Mouse (Mus musculus) neural tube, embryonic 11.5 days (tissue): ENCODE results near the gene Tcf20. TPM values are rescaled to one million over a fixed set of nuclear protein-coding genes. Genes with fewer than 3 reads are reported as not detected.

Experiments
- ATAC-seq: fragments of 200-750 bp; cut with Nextera tagmentation; 2 replicates; pipeline ENCODE4 v1.8.0; 2017; ENCODE audit warnings: moderate number of reproducible peaks, mild to moderate bottlenecking, moderate TSS enrichment, moderate library complexity; ENCODE audit not compliant: insufficient read depth, low FRiP score, low TSS enrichment
- DNase-seq: peaks from one replicate; pipeline ENCODE4 v3.0.0-alpha.2; 2015; ENCODE audit warnings: low spot score
- H3K27ac ChIP-seq: fragments of 300-500 bp; sonication (generic); 2 replicates; pipeline ENCODE4 v1.5.1; 2014; ENCODE audit warnings: low read depth, mild to moderate bottlenecking, low read length
- H3K27me3 ChIP-seq: fragments of 300-500 bp; sonication (generic); 2 replicates; pipeline ENCODE4 v1.6.1; 2014; ENCODE audit warnings: mild to moderate bottlenecking, low read length, mixed read lengths; ENCODE audit not compliant: control insufficient read depth, insufficient read depth
- H3K36me3 ChIP-seq: fragments of 300-500 bp; sonication (generic); 2 replicates; pipeline ENCODE4 v1.6.1; 2014; ENCODE audit warnings: mild to moderate bottlenecking, low read length, moderate library complexity, mixed read lengths; ENCODE audit not compliant: control insufficient read depth, insufficient read depth
- H3K4me1 ChIP-seq: fragments of 300-500 bp; sonication (generic); 2 replicates; pipeline ENCODE4 v1.6.1; 2014; ENCODE audit warnings: low read length, mixed read lengths; ENCODE audit not compliant: control insufficient read depth, insufficient read depth
- H3K4me2 ChIP-seq: fragments of 300-500 bp; sonication (generic); 2 replicates; pipeline ENCODE4 v1.6.1; 2014; ENCODE audit warnings: low read depth, mild to moderate bottlenecking, moderate library complexity
- H3K4me3 ChIP-seq: fragments of 300-500 bp; sonication (generic); 2 replicates; pipeline ENCODE4 v1.5.1; 2014; ENCODE audit warnings: low read depth, low read length
- H3K9ac ChIP-seq: fragments of 300-500 bp; sonication (generic); 2 replicates; pipeline ENCODE4 v1.6.1; 2014; ENCODE audit warnings: mild to moderate bottlenecking, low read length
- H3K9me3 ChIP-seq: fragments of 300-500 bp; sonication (generic); 2 replicates; pipeline ENCODE4 v1.6.1; 2016; ENCODE audit warnings: low read length; ENCODE audit not compliant: control insufficient read depth
- WGBS: fragments of 180-500 bp; shearing (Covaris S2); extraction: QIAGEN DNeasy Blood & Tissue Kit; methylation state at CpG from one replicate; pipeline ENCODE4 v1.1.7; 2014; 5-methylcytosine and 5-hydroxymethylcytosine counted together
- polyA plus RNA-seq: library from polyadenylated mRNA; unstranded; fragments of >200 nt; fragmentation: Nextera tagmentation; extraction: Ambion mirVana; gene quantifications from 2 replicates; pipeline ENCODE4 v1.2.1, GENCODE M21; 2014

Gene Tcf20
- polyA plus RNA-seq, 1 experiment from 2014 or later = 12.4 TPM

GRCm38 (mm10) chr15:82899676-82900301 lies 87.9 kb downstream of the Tcf20 start:
- ATAC-seq = peak; percentile 93
- peak overlapping the region; percentile 96 for H3K27ac ChIP-seq
- DNase-seq = peak; percentile 88
- WGBS = 1% methylated on average over 33 of the region's 56 CpGs
- peaks cover 43% of the 10 kb centered on the region for H3K4me1 ChIP-seq
- no peaks in the 10 kb centered on the region for H3K36me3 ChIP-seq
- peak overlapping the region; percentile 96 for H3K4me2 ChIP-seq
- H3K9me3 ChIP-seq = no peaks in the 10 kb centered on the region
- H3K4me3 ChIP-seq = peak overlapping the region; percentile 98
- no peaks in the 10 kb centered on the region for H3K27me3 ChIP-seq
- H3K9ac ChIP-seq = peak overlapping the region; percentile 95

DNA sequence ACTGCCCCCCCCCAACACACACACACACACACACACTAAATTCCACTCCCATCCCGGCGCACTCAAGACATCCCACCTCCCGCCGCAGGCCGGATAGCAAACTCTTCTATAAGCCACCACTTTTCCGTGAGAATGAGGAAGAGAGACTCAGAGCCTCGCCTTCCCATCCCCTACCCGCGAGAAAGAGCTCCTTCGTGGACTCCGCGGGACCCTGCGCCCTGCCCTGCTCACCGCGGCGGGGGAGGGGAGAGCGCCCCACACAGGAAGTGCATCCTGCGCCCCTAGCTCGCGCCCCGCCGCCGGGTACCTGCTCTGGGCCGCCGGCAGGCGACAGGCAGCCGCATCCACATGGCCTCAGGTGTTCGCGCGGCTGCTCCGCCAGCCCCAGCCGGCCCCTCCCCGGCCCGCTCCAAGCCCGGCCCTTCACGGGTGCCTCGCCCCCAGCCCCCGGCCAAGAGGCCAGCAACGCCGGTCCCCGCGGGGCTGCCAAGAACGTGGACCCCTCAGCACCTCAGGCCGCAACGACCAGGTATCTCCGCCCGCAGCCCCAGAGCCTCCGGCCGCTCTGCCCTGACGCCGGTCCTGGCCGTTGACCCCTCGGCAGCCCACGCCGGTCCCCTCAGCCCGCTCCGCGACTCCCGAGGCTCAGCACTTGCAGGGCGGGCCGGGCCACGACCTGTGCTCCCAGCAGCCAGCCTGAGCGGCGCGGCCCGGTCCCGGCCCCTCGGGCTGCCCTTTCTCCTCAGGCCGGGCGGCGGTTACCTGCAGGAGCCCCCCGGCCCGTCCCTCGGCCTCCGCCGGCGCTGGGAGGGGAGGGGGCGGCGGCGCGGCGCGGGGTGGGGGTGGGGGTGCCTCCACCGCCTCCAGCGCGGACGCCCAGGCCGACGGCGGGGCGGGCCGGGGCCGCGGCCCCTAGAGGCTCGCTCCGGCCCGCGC lies 88.7 kb downstream of the Tcf20 start:
- Histone ChIP-seq H3K4me2 (peak overlapping the region; percentile 96), H3K4me1 (peaks cover 36% of the 10 kb centered on the region), H3K36me3 (no peaks in the 10 kb centered on the region), H3K4me3 (peak overlapping the region; percentile 98), H3K9me3 (no peaks in the 10 kb centered on the region), H3K27ac (peak overlapping the region; percentile 96), H3K9ac (peak overlapping the region; percentile 95), H3K27me3 (no peaks in the 10 kb centered on the region)
- ATAC-seq (peak; percentile 74), DNase-seq (peak; percentile 57)
- under 1% methylated on average over 74 of the region's 98 CpGs for whole genome bisulfite sequencing

GRCm38 (mm10) chr15:82898141-82898739 lies 89.4 kb downstream of the Tcf20 start:
- Histone ChIP-seq H3K9me3 (no peaks in the 10 kb centered on the region), H3K9ac (peak overlapping the region; percentile 95), H3K4me2 (peak overlapping the region; percentile 96), H3K4me3 (peak overlapping the region; percentile 98), H3K4me1 (peaks cover 32% of the 10 kb centered on the region), H3K36me3 (no peaks in the 10 kb centered on the region), H3K27me3 (no peaks in the 10 kb centered on the region), H3K27ac (no peak overlapping the region)
- DNase-seq (no peak), ATAC-seq (no peak)
- 16% methylated on average over 11 of the region's 11 CpGs for WGBS

DNA sequence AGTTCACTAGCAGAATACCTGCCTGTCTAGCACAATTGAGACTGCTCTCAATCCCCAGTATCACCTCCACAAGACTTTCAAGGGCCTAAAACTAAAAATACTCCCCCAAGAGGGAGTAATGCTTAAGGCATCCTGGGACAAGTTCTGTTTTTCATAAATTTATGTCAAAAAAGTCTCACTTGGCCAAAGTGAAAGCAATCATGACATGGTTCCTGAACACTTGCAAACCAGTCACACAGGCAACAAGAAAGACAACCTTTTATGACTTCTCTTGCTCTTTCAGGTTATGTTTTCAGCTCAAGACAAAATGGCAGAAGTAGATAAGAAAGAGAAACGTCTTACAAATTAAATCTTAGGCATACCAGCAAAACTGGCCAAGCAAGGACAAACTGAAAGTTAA lies 91.3 kb downstream of the Tcf20 start:
- Histone ChIP-seq H3K4me3 (no peak overlapping the region), H3K27me3 (no peaks in the 10 kb centered on the region)

GRCm38 (mm10) chr15:82890470-82890869 lies 97.2 kb downstream of the Tcf20 start:
- ATAC-seq (no peak), DNase-seq (no peak)
- no peaks in the 10 kb centered on the region for H3K27me3 ChIP-seq
- H3K9ac ChIP-seq = no peak overlapping the region
- H3K27ac ChIP-seq = no peak overlapping the region
- no peak overlapping the region for H3K4me2 ChIP-seq
- no peaks in the 10 kb centered on the region for H3K4me1 ChIP-seq
- H3K4me3 ChIP-seq = no peak overlapping the region
- H3K9me3 ChIP-seq = no peaks in the 10 kb centered on the region
- no peaks in the 10 kb centered on the region for H3K36me3 ChIP-seq

More for the DNA sequence above, 91.3 kb downstream of the Tcf20 start:
- Histone ChIP-seq H3K9ac (no peak overlapping the region), H3K36me3 (no peaks in the 10 kb centered on the region), H3K4me1 (peaks cover 17% of the 10 kb centered on the region), H3K4me2 (no peak overlapping the region), H3K9me3 (no peaks in the 10 kb centered on the region), H3K27ac (no peak overlapping the region)
- 84% methylated on average over 1 of the region's 1 CpGs for WGBS
- no peak for ATAC-seq
- DNase-seq = no peak

GRCm38 (mm10) chr15:82889426-82889825 lies 98.2 kb downstream of the Tcf20 start:
- H3K9me3 ChIP-seq = no peaks in the 10 kb centered on the region
- H3K27ac ChIP-seq = no peak overlapping the region
- H3K27me3 ChIP-seq = no peaks in the 10 kb centered on the region
- 84% methylated on average over 1 of the region's 1 CpGs for WGBS
- no peak overlapping the region for H3K9ac ChIP-seq
- H3K4me1 ChIP-seq = no peaks in the 10 kb centered on the region
- H3K36me3 ChIP-seq = no peaks in the 10 kb centered on the region
- ATAC-seq (no peak), DNase-seq (no peak)
- H3K4me2 ChIP-seq = no peak overlapping the region
- no peak overlapping the region for H3K4me3 ChIP-seq

- Histone ChIP-seq H3K9me3 (no peaks in the 10 kb centered on the region), H3K4me1 (no peaks in the 10 kb centered on the region), H3K27me3 (no peaks in the 10 kb centered on the region), H3K4me2 (no peak overlapping the region), H3K36me3 (no peaks in the 10 kb centered on the region), H3K4me3 (no peak overlapping the region), H3K27ac (no peak overlapping the region), H3K9ac (no peak overlapping the region)
- no peak for ATAC-seq
- no peak for DNase-seq
- WGBS = 93% methylated on average over 2 of the region's 2 CpGs
These were observed 99.2 kb downstream of the Tcf20 start for GRCm38 (mm10) chr15:82888466-82888865.

GRCm38 (mm10) chr15:82877309-82877708 lies 110.4 kb downstream of the Tcf20 start:
- Histone ChIP-seq H3K4me3 (no peak overlapping the region), H3K4me2 (no peak overlapping the region), H3K27ac (no peak overlapping the region), H3K9ac (no peak overlapping the region), H3K9me3 (no peaks in the 10 kb centered on the region), H3K4me1 (no peaks in the 10 kb centered on the region), H3K27me3 (no peaks in the 10 kb centered on the region), H3K36me3 (no peaks in the 10 kb centered on the region)
- no peak for DNase-seq
- no peak for ATAC-seq
